Mouse (Mus musculus) left cerebral cortex, postnatal 10 days (tissue): ENCODE results near the gene Ppfia3. TPM values are rescaled to one million over a fixed set of nuclear protein-coding genes. Genes with fewer than 3 reads are reported as not detected.

Experiments used
- DNase-seq, 2 experiments: peaks; one replicate each; pipeline ENCODE4 v3.0.0; 2021 to 2022; ENCODE audit warnings: low spot score in 2 of 2, mixed read lengths in 1 of 2; ENCODE audit errors: extremely low spot score in 1 of 2
- intact Hi-C: fragments of 180-260 bp; cut with DNase I; formaldehyde crosslinking; loops from one replicate; pipeline ENCODE4 v1.15.1; 2025
- total RNA-seq, 2 experiments: library from RNA; stranded (reverse); gene quantifications; 2 replicates each; pipeline ENCODE4 v1.2.3; 2021

The Ppfia3 gene
- total RNA-seq, 2 experiments from 2014 or later, result 142 to 147 TPM

DNA sequence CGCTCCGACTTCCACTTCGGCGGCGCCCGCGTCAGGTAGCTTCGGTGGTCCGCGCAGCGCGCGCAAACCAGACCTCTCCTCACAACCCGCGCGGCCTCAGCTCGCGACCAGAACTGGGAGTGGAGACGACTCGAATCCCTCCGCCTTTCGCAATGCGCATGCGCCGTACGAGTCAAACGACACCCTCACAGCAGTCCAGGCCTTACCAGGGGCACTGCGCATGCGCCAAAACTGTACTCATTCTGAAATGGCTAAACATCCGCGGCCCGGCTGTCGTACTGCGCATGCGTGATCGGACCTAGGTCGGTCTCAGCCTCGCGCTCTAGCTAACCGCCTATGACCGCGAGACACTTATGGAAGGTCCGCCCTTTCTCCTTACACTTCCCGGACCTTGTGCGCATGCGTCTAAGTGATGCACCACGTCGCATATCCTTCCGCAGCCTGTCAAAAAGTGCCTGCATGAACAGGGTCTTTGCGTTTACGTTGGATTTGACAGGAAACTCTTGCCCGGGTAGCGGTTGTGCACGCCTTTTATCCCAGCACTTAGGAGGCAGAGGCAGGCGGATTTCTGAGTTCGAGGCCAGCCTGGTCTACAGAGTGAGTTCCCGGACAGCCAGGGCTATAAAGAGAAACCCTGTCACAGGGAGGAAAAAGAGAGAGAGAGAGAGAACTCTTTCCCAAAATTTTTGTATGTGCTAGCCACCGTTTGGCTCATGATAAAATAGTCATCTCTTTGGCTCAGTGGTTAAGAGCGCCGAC is 28.9 kb upstream of the Ppfia3 start, which contains the start of gene Snrnp70:
Gene Snrnp70, minus strand, starts transcription at position 165 of the 759 bp plus-strand sequence.
- DNase-seq, result peak; percentile 100
- intact Hi-C loops, result no loop called here

DNA sequence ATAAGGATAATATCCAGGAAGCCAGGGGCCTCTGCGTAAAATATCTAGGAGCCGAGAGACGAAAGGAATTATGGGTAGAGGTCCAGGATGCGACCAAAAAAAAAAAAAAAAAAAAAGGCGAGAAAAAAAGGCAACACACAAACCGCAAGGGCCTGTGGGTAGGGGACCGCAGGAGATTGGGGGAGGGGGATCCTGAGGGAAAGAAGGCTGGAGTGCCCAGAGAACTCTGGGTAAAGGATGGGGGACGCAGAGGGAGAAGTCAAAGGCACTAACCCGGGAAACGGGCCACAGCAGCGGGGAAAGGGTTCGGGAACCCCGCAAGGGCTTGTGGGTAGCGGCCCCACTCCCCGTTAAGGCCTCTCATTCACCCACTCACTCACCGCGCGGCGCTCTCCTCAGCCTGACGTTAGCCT is 28.3 kb upstream of the Ppfia3 start:
- DNase-seq, result peak; percentile 69 to 81
- intact Hi-C loops, result no loop called here

DNA sequence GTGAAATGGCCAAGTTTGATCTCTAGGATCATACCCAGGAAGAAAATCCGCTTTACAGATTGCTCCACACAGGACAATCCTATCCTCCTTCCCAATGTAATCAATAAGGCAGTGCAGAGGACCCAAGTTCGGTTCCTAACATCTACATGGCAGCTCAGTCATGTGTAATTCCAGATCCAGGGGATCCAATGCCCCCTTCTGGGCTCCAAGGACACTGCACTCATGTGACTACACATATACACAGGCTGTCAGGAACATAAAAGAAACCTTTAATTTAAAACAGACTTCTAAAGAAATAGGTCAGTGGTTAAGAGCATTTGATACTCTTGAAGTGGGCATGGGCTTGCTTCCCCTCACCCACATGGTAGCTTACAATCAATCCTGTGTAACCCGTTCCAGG is 19.3 kb upstream of the Ppfia3 start:
- DNase-seq, result no peak
- intact Hi-C loops, result no loop called here

GRCm38 (mm10) chr7:45376057-45376456 is 9.2 kb upstream of the Ppfia3 start:
- DNase-seq, result peak in 1 of 2 experiments; percentile 31
- intact Hi-C loops, result no loop called here

DNA sequence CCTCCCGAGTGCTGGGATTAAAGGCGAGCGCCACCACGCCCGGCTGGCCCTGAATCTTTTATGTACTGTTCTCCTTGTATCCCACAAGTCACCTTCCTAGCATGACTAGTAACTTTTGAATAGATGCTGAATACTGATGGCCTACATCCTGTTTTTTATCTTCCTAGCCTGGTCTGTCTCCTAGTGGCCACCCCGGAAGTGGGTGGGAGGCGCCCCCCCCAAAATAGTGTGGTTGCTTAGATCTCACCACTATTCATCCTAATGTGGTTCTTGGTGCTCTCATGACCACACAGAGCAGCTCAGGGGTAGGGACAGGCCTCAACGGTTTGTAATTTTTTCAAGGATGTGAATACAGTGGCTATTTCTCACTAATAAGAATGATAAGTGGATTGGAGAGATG is 7.8 kb upstream of the Ppfia3 start:
- intact Hi-C loops, result no loop called here
- peak in 1 of 2 experiments; percentile 14 for DNase-seq

DNA sequence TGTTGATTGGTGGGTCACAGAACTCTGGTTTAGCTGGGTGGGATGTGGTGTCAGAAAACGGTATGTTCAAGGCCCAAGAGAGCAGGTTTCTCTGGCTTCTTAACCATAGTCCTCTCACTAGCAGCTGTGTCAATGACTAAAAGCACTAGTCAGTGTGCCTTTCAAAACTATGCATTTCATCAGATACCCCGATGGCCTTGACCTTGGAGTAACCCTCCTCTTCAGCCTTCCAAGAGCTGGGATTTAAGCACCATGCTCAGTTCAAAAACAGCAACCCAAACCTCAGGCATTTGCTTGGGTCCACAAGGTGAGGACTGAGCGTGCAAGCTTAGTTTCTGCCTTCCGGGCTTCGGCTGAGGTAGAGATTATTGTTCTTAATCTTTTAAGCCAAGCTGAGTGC is 5.6 kb upstream of the Ppfia3 start:
- no peak for DNase-seq
- intact Hi-C loops, result no loop called here

DNA sequence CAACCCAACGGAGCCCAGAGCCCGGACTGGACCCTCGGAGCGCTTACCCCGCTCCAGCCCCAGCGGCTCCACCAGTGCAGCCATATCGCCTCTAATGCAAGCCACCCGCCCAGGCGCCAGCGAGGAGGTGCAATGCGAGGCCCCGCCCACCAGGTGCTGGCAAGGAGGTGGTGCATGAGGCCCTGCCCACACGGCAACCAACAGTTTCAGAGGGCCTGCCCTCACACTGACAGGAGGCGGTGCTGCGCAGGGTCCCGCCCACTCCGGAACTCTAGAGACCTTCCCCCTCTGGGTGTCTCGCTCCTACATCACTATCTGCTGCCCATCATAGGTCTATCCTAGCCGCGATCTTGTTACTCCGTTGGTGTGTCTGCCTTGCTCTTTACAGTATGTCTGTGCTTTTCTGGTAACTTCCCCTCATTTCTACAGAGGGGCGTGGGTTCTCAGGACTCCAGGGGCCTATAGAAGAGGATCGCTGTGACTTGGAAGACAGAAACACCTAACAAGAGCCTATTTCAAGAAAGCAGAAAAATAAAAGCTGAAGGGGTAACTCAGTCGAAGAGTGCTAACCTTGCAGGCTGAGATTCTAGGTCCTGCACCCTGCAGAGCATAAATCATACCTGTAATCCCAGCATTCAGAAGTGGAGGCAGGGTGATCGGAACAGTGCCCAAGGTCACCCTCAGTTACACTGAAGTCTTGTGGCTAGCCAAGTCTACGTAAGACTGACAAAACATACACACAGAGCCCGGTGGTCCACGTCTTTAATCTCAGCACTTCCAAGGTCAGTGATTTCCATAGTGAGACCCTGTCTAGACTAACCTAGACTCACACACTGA is 3.9 kb upstream of the Ppfia3 start, which contains the start of gene Lin7b:
Gene Lin7b, minus strand, starts transcription at position 109 of the 837 bp plus-strand sequence.
- intact Hi-C loops, result no loop called here
- peak; percentile 88 to 93 for DNase-seq

GRCm38 (mm10) chr7:45369836-45370474 is 3.1 kb upstream of the Ppfia3 start:
- intact Hi-C loops, result loop anchor here (10.0 kb wide), 1 partner anchor 205 kb away; the partner anchor contains the start of gene Slc17a7
- peak in 1 of 2 experiments; percentile 58 for DNase-seq

- intact Hi-C loops, result loop anchor here (10.0 kb wide), 1 partner anchor 204 kb away; the partner anchor contains the start of gene Slc17a7
- DNase-seq, result peak in 1 of 2 experiments; percentile 53
These were observed 2.4 kb upstream of the Ppfia3 start for GRCm38 (mm10) chr7:45369022-45369745.

- DNase-seq, result peak in 1 of 2 experiments; percentile 45
- intact Hi-C loops, result loop anchor here (10.0 kb wide), 1 partner anchor 203 kb away; the partner anchor contains the start of gene Slc17a7
These were observed 1.4 kb upstream of the Ppfia3 start for GRCm38 (mm10) chr7:45368178-45368577.

GRCm38 (mm10) chr7:45367020-45367880 is 431 bp upstream of the Ppfia3 start:
- intact Hi-C loops, result loop anchor here (10.0 kb wide), 1 partner anchor 202 kb away; the partner anchor contains the start of gene Slc17a7
- peak; percentile 98 for DNase-seq

DNA sequence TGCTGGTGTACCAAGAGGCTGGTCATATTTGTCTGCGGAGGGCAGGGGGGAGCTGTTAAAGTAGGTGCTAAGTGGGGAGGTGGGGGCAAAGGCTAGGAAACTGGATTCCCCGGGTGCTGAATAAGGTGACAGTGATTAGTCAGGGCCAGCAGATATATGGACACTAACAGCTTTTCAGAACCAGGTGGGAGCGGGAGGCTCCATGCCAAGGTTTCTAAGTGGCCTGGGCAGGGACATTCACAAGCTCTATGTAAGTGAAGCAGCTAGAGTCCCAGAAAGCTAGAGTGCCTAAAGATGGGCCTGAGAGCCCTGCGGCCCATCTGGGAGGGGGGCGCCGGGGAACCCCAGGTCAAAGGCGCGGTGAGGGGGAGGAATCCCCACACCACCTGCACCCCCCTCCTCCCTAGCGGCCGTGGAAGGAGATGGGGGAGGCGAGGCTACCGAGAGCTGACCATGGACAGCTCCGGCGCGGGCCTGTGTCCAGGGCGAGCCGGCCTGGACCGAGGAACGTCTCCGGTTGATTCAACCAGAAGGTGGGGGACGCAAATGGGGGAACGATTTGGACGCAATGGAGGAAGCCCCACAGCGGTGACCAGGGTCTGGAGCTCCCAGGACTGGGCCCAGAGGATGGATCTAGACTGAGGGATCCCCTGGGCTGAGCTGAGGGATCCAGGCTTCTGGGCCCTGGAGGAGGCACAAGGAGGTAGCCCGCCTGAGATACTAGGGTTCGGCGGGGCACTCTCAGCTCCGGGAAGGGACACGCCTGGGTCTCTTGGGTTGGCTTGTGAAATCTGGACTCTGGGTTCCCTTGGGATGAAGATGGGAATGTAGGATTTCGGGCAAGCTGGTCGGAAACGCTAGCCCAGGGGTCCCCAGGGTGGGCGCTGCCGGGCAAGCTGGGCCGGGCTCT is 822 bp downstream of the Ppfia3 start:
- intact Hi-C loops, result loop anchor here (10.0 kb wide), 1 partner anchor 201 kb away; the partner anchor contains the start of gene Slc17a7
- DNase-seq, result peak in 1 of 2 experiments; percentile 73

DNA sequence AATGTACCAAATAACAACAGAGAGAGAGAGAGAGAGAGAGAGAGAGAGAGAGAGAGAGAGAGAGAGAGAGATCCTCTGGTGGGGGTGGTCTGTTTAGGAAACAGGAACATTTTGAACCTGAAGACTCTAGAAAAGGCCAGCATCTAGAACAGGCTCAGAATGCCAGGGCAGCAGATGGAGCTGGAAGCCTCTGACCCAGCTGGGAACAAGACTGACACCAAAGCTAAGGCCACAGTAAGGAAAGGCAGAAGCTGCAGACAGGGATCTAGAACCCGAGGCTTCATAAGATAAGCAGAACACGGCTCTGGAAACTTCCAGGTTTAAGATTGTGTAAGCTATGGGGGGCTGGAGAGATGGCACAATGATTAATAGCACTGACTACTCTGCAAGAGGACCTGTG is 2.8 kb downstream of the Ppfia3 start:
- intact Hi-C loops, result loop anchor here (10.0 kb wide), 1 partner anchor 199 kb away; the partner anchor contains the start of gene Slc17a7
- DNase-seq, result peak in 1 of 2 experiments; percentile 10

DNA sequence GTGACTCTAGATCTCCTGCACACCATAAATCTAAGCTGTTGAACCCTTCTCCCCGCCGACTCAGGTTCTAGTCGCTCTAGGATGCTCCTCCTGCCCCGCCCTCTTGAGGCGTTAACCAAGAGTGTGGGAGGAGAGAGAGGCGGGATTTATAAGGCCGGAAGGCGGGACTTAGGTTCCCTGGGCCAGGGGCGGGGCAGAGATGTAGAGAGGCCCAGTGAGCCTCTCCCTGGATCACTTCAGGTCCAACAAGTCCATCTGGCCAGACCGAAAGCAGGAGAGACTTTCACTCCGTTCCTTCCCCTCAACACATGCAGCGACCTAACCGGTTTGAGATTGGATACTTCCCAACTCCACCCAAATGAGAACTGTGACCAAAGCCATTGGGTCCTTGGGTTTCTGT is 4.0 kb downstream of the Ppfia3 start:
- peak in 1 of 2 experiments; percentile 72 for DNase-seq
- intact Hi-C loops, result loop anchor here (10.0 kb wide), 1 partner anchor 198 kb away; the partner anchor contains the start of gene Slc17a7

DNA sequence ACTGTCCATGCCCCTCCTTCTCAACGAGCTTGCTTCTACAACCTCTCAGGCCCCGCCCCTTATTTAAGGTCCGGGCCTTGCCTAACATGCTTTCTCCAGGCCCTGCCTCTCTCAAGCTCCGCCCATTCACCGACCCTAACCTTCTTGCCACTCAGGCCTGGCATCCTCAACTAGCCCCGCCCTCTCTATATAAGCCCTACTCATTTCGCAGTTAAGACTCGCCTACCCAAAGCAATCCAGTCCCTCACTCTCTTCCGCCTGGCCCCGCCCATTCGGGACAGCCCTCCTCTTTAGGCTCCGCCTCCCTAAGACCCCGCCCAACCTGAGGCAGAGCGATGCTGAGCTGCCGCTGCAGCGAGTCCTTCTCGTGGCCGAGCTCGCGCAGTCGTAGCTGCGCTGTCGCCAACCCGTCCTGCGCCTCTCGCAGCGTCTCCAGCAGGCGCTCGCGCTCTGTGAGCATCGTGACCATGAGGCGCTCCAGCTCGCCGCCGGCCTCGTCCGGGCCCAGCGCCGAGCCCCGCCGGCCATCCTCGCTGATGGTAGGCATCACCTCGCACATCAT is 5.5 kb downstream of the Ppfia3 start:
- intact Hi-C loops, result loop anchor here (10.0 kb wide), 1 partner anchor 197 kb away; the partner anchor contains the start of gene Slc17a7
- peak; percentile 68 to 91 for DNase-seq
